Mouse (Mus musculus) testis, adult 2 months (tissue): ENCODE results near the gene Plxna4.

ENCODE experiments used
- CTCF ChIP-seq: fragments of 200-500 bp; IDR thresholded peaks from 2 replicates; pipeline ENCODE4 v1.5.1; 2012; ENCODE audit warnings: low read depth, mild to moderate bottlenecking, inconsistent platforms, low read length, moderate library complexity; ENCODE audit not compliant: control insufficient read depth, insufficient read depth, insufficient replicate concordance
- POLR2A ChIP-seq: fragments of 200-500 bp; IDR thresholded peaks from 2 replicates; pipeline ENCODE4 v1.6.1; 2012; ENCODE audit warnings: low read depth, mild to moderate bottlenecking, inconsistent platforms, low read length, moderate library complexity; ENCODE audit not compliant: control insufficient read depth

DNA sequence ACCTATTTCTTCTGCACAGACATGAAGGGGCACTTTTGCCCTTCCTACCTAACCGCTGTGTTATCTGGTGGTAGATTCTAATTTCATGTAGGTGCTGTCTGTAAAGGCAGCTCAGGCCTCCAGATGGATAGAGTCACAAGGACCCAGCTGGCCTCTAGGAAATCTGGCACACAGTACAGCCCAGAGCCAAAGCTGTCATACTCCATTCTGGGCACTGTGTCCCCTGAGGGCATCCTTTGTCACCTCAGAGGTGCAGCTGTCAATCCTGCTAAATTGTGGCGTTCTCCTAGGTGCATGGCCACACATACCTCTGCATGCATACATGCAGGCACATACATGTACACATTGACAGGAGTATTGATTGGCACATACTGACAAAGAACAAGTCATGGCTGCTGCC, 394.9 kb downstream of the Plxna4 start:
- no peak for TF ChIP-seq CTCF
- TF ChIP-seq POLR2A = no peak
